Comparison of ENCODE assay signal across 12 mouse cellular contexts in the genomic region with DNA sequence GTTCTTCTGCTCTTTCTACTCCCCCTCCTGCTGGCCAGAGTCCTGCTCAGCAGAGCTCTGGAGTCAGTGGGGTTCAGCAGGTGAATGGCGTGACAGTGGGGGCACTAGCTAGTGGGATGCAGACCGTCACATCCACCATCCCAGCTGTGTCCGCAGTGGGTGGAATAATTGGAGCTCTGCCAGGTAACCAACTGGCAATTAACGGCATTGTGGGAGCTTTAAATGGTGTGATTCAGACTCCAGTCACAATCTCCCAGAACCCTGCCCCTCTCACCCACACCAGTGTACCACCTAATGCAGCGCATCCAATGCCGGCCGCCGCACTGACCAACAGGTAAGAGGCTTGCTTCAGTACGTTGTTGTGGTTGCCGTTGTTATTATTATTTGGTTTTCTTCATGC.
DNase-seq lines count a peak whose midpoint lies in the region; ATAC-seq and TF ChIP-seq lines count a peak whose summit lies in the region.
"Had no signal": no experiment of that assay in that cellular context is flagged by ENCODE, and none has a peak within 500 bp of the region (broad histone marks: within the 10 kb centered on the region; RNA-seq: fewer than 3 reads in every experiment).

No protein-coding gene starts in this region.

- H3K4me1 ChIP-seq in midbrain, embryonic 14.5 days (ENCODE audit: control insufficient read depth, insufficient read depth, low read length) = no peaks in the 10 kb centered on the region
- H3K4me1 ChIP-seq in midbrain, embryonic 11.5 days (ENCODE audit: control insufficient read depth, insufficient read depth, low read length) = no peaks in the 10 kb centered on the region
- no peaks in the 10 kb centered on the region for H3K4me1 ChIP-seq in hindbrain, postnatal 0 days (ENCODE audit: insufficient read depth, low read length)
- H3K4me1 ChIP-seq in neural tube, embryonic 14.5 days (ENCODE audit: control insufficient read depth, insufficient read depth, low read length) = peaks cover 4% of the 10 kb centered on the region; the same call in 1 of the 2 replicates
- H3K4me1 ChIP-seq: lung, embryonic 15.5 days had no signal

- no peak for TF ChIP-seq CTCF in hindbrain, postnatal 0 days (IDR thresholded peaks at IDR 0.05; ENCODE audit: low read depth)

- H3K27me3 ChIP-seq in midbrain, embryonic 14.5 days (ENCODE audit: control insufficient read depth, insufficient read depth, low read length) = no peaks in the 10 kb centered on the region
- H3K27me3 ChIP-seq in midbrain, embryonic 11.5 days (ENCODE audit: control insufficient read depth, insufficient read depth, low read length) = no peaks in the 10 kb centered on the region
- H3K27me3 ChIP-seq in hindbrain, postnatal 0 days (ENCODE audit: insufficient read depth, low read length) = no peaks in the 10 kb centered on the region
- no peaks in the 10 kb centered on the region for H3K27me3 ChIP-seq in neural tube, embryonic 14.5 days (ENCODE audit: control insufficient read depth, insufficient read depth, low read length)
- H3K27me3 ChIP-seq: lung, embryonic 15.5 days had no signal

- no peak overlapping the region for H3K4me3 ChIP-seq in midbrain, embryonic 14.5 days (replicated peaks; ENCODE audit: low read depth, low read length)
- no peak overlapping the region for H3K4me3 ChIP-seq in midbrain, embryonic 11.5 days (ENCODE audit: low read depth, low read length)
- H3K4me3 ChIP-seq in hindbrain, postnatal 0 days (ENCODE audit: low read length) = no peak overlapping the region
- no peak overlapping the region for H3K4me3 ChIP-seq in neural tube, embryonic 14.5 days (ENCODE audit: low read depth, low read length)
- H3K4me3 ChIP-seq: lung, embryonic 15.5 days had no signal

- no peak overlapping the region for H3K4me2 ChIP-seq in midbrain, embryonic 14.5 days (ENCODE audit: low read length)
- no peak overlapping the region for H3K4me2 ChIP-seq in midbrain, embryonic 11.5 days
- no peak overlapping the region for H3K4me2 ChIP-seq in hindbrain, postnatal 0 days (ENCODE audit: low read depth, low read length)
- no peak overlapping the region for H3K4me2 ChIP-seq in neural tube, embryonic 14.5 days (ENCODE audit: low read depth, low read length)
- H3K4me2 ChIP-seq: heart, embryonic 11.5 days; lung, embryonic 15.5 days had no signal

- H3K9ac ChIP-seq in midbrain, embryonic 14.5 days (replicated peaks; ENCODE audit: low read length) = no peak overlapping the region
- no peak overlapping the region for H3K9ac ChIP-seq in midbrain, embryonic 11.5 days (ENCODE audit: low read length)
- H3K9ac ChIP-seq in hindbrain, postnatal 0 days (replicated peaks; ENCODE audit: low read length) = no peak overlapping the region
- no peak overlapping the region for H3K9ac ChIP-seq in neural tube, embryonic 14.5 days (replicated peaks; ENCODE audit: low read depth, low read length)
- H3K9ac ChIP-seq: lung, embryonic 15.5 days had no signal

- WGBS in midbrain, embryonic 14.5 days = 70% methylated on average over 10 of the region's 10 CpGs
- WGBS in midbrain, embryonic 11.5 days = 92% methylated on average over 10 of the region's 10 CpGs
- 50% methylated on average over 10 of the region's 10 CpGs for WGBS in hindbrain, postnatal 0 days
- WGBS in neural tube, embryonic 14.5 days = 57% methylated on average over 10 of the region's 10 CpGs

- peaks cover 63% of the 10 kb centered on the region for H3K36me3 ChIP-seq in midbrain, embryonic 14.5 days (ENCODE audit: control insufficient read depth, insufficient read depth, low read length)
- H3K36me3 ChIP-seq in midbrain, embryonic 11.5 days (ENCODE audit: control insufficient read depth, insufficient read depth, low read length) = peaks cover 14% of the 10 kb centered on the region
- peaks cover 38% of the 10 kb centered on the region for H3K36me3 ChIP-seq in hindbrain, postnatal 0 days (ENCODE audit: insufficient read depth, low read length)
- peaks cover 23% of the 10 kb centered on the region for H3K36me3 ChIP-seq in neural tube, embryonic 14.5 days (ENCODE audit: control insufficient read depth, insufficient read depth, low read length)

- peak; percentile 36 for DNase-seq in cerebellum, adult 9-11 months
- peak; percentile 48 for DNase-seq in midbrain, embryonic 14.5 days
- no peak for DNase-seq in midbrain, embryonic 11.5 days (ENCODE audit: low spot score, missing footprints)
- DNase-seq in hindbrain, postnatal 0 days (ENCODE audit: low spot score) = peak; percentile 34
- DNase-seq in ovary, postnatal 36 days (ENCODE audit: low spot score) = no peak
- no peak for DNase-seq in heart, adult 8-10 months (ENCODE audit: low spot score)
- DNase-seq: kidney, postnatal 14 days had no signal

- ATAC-seq in cerebellum, adult (ENCODE audit: insufficient number of reproducible peaks, low FRiP score, low TSS enrichment) = no peak
- no peak for ATAC-seq in midbrain, embryonic 14.5 days (ENCODE audit: low FRiP score, low TSS enrichment)
- ATAC-seq in midbrain, embryonic 11.5 days (ENCODE audit: low FRiP score) = no peak
- ATAC-seq in hindbrain, postnatal 0 days = peak; percentile 44; the same call in 1 of the 2 replicates
- ATAC-seq in neural tube, embryonic 14.5 days (ENCODE audit: low read depth) = peak; percentile 68

- H3K27ac ChIP-seq in midbrain, embryonic 14.5 days (replicated peaks; ENCODE audit: low read depth, low read length) = peak overlapping the region; percentile 32; the same call in 1 of the 2 replicates
- H3K27ac ChIP-seq in midbrain, embryonic 11.5 days (ENCODE audit: low read depth, low read length) = no peak overlapping the region
- no peak overlapping the region for H3K27ac ChIP-seq in hindbrain, postnatal 0 days
- no peak overlapping the region for H3K27ac ChIP-seq in neural tube, embryonic 14.5 days (ENCODE audit: low read depth, low read length)
- H3K27ac ChIP-seq: lung, embryonic 15.5 days; stomach, postnatal 0 days had no signal

- no peaks in the 10 kb centered on the region for H3K9me3 ChIP-seq in midbrain, embryonic 14.5 days (ENCODE audit: control insufficient read depth, low read length)
- no peaks in the 10 kb centered on the region for H3K9me3 ChIP-seq in midbrain, embryonic 11.5 days (ENCODE audit: control insufficient read depth, low read length)
- H3K9me3 ChIP-seq in hindbrain, postnatal 0 days (ENCODE audit: low read length) = no peaks in the 10 kb centered on the region
- H3K9me3 ChIP-seq in neural tube, embryonic 14.5 days (ENCODE audit: control insufficient read depth, low read length) = no peaks in the 10 kb centered on the region
- H3K9me3 ChIP-seq: lung, embryonic 15.5 days had no signal

Comparison
In these comparisons a context has a peak if more than half of its experiments do, and no peak if none do; other contexts are left out.
1. DNase-seq: peak in cerebellum, adult 9-11 months (single experiment), midbrain, embryonic 14.5 days (single experiment) and hindbrain, postnatal 0 days (single experiment); none in midbrain, embryonic 11.5 days (single experiment), ovary, postnatal 36 days (single experiment) and heart, adult 8-10 months (single experiment).
2. ATAC-seq: peak in hindbrain, postnatal 0 days (single experiment) and neural tube, embryonic 14.5 days (single experiment); none in cerebellum, adult (single experiment), midbrain, embryonic 14.5 days (single experiment) and midbrain, embryonic 11.5 days (single experiment).